28 mouse cellular contexts compared by ENCODE assay signal in the genomic region with DNA sequence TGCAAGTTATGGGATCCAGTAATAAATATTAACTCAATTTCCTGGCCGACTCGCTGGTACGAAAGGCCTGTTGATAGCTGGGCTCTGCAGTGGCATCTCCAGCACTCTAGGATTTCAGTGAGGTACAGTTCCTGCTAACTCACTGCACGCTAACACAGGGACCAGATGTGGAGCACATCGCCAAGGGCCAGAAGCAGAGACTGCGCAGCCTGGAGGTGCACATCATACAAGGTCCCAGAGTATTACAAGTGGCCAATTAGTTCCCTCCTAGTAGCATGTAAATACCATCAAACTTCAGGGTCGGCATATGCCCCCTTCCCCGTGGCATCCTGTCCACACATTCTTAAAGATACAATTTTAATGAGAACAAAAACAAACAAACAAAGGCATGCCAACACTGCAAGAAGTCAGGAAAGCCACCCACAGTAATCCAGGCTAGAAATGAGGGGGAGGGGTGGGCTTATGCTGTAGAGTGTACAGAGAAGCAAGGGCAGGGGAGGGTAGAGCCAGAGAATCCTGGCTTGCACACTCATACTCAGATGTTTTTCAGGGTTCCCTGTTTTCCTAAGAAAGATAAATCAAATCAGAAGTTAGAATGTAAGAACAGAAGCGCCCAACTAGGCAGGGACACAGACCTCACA.
A peak's percentile ranks its signal among the peaks of the same experiment; 100 is the strongest.
DNase-seq lines count a peak whose midpoint lies in the region; ATAC-seq lines count a peak whose summit lies in the region.
"Had no signal": no experiment of that assay in that cellular context is flagged by ENCODE, and none has a peak within 500 bp of the region (broad histone marks: within the 10 kb centered on the region; RNA-seq: fewer than 3 reads in every experiment).

No protein-coding gene starts in this region.

- peak; percentile 43 for DNase-seq in embryo, embryonic 10 days (ENCODE audit: low spot score)
- DNase-seq in embryo, embryonic 9.5 days (ENCODE audit: extremely low spot score): no peak
- peak; percentile 50 for DNase-seq in embryo, embryonic 10.5 days (ENCODE audit: low spot score)
- DNase-seq in heart, postnatal 4 days: no peak
- no peak for DNase-seq in heart, adult 18-20 months
- DNase-seq in lung, postnatal 14 days: no peak
- DNase-seq: adrenal gland, postnatal 10 days; cerebellum, adult 8-10 months; cerebellum, postnatal 25 days; gastrocnemius, postnatal 10 days; kidney, adult 18-20 months; kidney, postnatal 25 days; left cerebral cortex, postnatal 4 days; thymus, postnatal 4 days had no signal

- H3K9me3 ChIP-seq in embryonic facial prominence, embryonic 15.5 days (replicated peaks): no peaks in the 10 kb centered on the region
- H3K9me3 ChIP-seq in limb, embryonic 12.5 days: no peaks in the 10 kb centered on the region
- H3K9me3 ChIP-seq: heart, embryonic 10.5 days; kidney, embryonic 15.5 days; neural tube, embryonic 13.5 days had no signal

- no peaks in the 10 kb centered on the region for H3K27me3 ChIP-seq in embryonic facial prominence, embryonic 15.5 days
- H3K27me3 ChIP-seq in limb, embryonic 12.5 days: no peaks in the 10 kb centered on the region
- H3K27me3 ChIP-seq: kidney, embryonic 15.5 days; neural tube, embryonic 13.5 days; Patski had no signal

- H3K4me1 ChIP-seq in embryonic facial prominence, embryonic 15.5 days: peaks cover 8% of the 10 kb centered on the region
- H3K4me1 ChIP-seq in limb, embryonic 12.5 days (replicated peaks): peaks cover 10% of the 10 kb centered on the region
- H3K4me1 ChIP-seq: heart, embryonic 10.5 days; kidney, embryonic 15.5 days had no signal

- 34% methylated on average over 9 of the region's 9 CpGs for WGBS in embryonic facial prominence, embryonic 15.5 days
- WGBS in limb, embryonic 12.5 days: 22% methylated on average over 9 of the region's 9 CpGs

- no peaks in the 10 kb centered on the region for H3K36me3 ChIP-seq in embryonic facial prominence, embryonic 15.5 days
- H3K36me3 ChIP-seq in limb, embryonic 12.5 days: no peaks in the 10 kb centered on the region
- H3K36me3 ChIP-seq: G1E; heart, embryonic 10.5 days; kidney, embryonic 15.5 days; neural tube, embryonic 13.5 days had no signal

- ATAC-seq in embryonic facial prominence, embryonic 15.5 days (ENCODE audit: insufficient number of reproducible peaks, low FRiP score, low TSS enrichment, low read depth): no peak
- peak; percentile 78 for ATAC-seq in limb, embryonic 12.5 days (ENCODE audit: insufficient number of reproducible peaks, insufficient read depth, low FRiP score, low TSS enrichment, low read depth)
- ATAC-seq: forebrain, embryonic 16.5 days; hindbrain, embryonic 16.5 days; midbrain, embryonic 16.5 days; Patski had no signal

- no peak overlapping the region for H3K4me2 ChIP-seq in embryonic facial prominence, embryonic 15.5 days (replicated peaks)
- H3K4me2 ChIP-seq in limb, embryonic 12.5 days: peak overlapping the region; percentile 22
- H3K4me2 ChIP-seq: kidney, embryonic 15.5 days; liver, embryonic 11.5 days; neural tube, embryonic 13.5 days had no signal

- no peak overlapping the region for H3K4me3 ChIP-seq in embryonic facial prominence, embryonic 15.5 days (replicated peaks)
- no peak overlapping the region for H3K4me3 ChIP-seq in limb, embryonic 12.5 days (replicated peaks)
- H3K4me3 ChIP-seq: erythroblast, embryonic 14.5 days; heart, embryonic 10.5 days; kidney, embryonic 15.5 days; layer of hippocampus, adult 2 months; neural tube, embryonic 13.5 days had no signal

- H3K27ac ChIP-seq in embryonic facial prominence, embryonic 15.5 days (replicated peaks): peak overlapping the region; percentile 1; the same call in 1 of the 2 replicates
- H3K27ac ChIP-seq in limb, embryonic 12.5 days: peak overlapping the region; percentile 59; the same call in 1 of the 2 replicates
- H3K27ac ChIP-seq: heart, embryonic 10.5 days; kidney, embryonic 15.5 days; layer of hippocampus, adult 2 months; macrophage; neural tube, embryonic 13.5 days had no signal

- H3K9ac ChIP-seq in embryonic facial prominence, embryonic 15.5 days: no peak overlapping the region
- H3K9ac ChIP-seq in limb, embryonic 12.5 days (replicated peaks): no peak overlapping the region
- H3K9ac ChIP-seq: kidney, embryonic 15.5 days; neural tube, embryonic 13.5 days had no signal

Comparison
In these comparisons a context has a peak if more than half of its experiments do, and no peak if none do; other contexts are left out.
1. DNase-seq: peak in embryo, embryonic 10 days (single experiment) and embryo, embryonic 10.5 days (single experiment); none in embryo, embryonic 9.5 days (single experiment), heart, postnatal 4 days (single experiment), heart, adult 18-20 months (0 of 2) and lung, postnatal 14 days (single experiment).